Mouse (Mus musculus) liver, embryonic 14.5 days (tissue): Measurements from ENCODE around the gene Tagln2.

Experiments used
- CTCF ChIP-seq: IDR thresholded peaks from 2 replicates; pipeline ENCODE4 v1.5.1; 2016; ENCODE audit warnings: antibody characterized with exemption, low read depth, control low read depth
- EP300 ChIP-seq: IDR thresholded peaks from 2 replicates; pipeline ENCODE4 v1.6.1; 2016; ENCODE audit warnings: antibody characterized with exemption, low read depth

DNA sequence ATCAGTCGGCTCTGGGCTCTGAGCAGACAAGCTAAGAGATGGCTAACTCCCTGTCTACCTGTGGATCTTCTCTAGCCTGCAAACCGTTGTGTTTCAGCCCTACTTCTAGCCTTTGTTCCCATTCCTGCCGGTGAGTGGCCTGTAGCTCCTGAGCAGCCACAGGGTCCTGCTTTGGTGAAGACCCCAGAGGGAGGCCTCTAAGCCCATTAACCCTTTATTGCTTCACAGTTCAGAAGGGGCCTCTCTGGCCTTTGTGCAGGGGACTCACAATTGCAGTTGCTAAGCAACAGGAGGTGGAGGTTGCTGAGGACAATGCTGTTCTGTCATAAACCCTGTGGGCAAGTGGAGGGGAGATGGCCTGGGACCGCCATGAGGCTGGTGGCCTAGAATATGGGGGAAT lies 13.6 kb upstream of the Tagln2 start:
- TF ChIP-seq CTCF (no peak), EP300 (no peak)
